Mouse (Mus musculus) bone marrow macrophage, adult 2 months (primary cell): ENCODE measurements at regions not wholly inside any gene's neighbourhood (a gene's known extent, or its start where the extent isn't known, plus 50 kb on each side); places are given as distances from the start of the nearest gene placed in this dataset.
"Not testable (repeated sequence)": the region's sequence is repeated elsewhere in the genome, so short reads cannot be mapped to it uniquely, and the experiment has no call there.

Source experiments
- H3K27ac ChIP-seq: 2 replicates; pipeline ENCODE4 v1.5.1; 2012; ENCODE audit warnings: low read depth, low read length; ENCODE audit not compliant: insufficient read depth
- H3K4me1 ChIP-seq: 2 replicates; pipeline ENCODE4 v1.6.1; 2012; ENCODE audit warnings: low read length; ENCODE audit not compliant: control insufficient read depth, insufficient read depth
- H3K4me3 ChIP-seq: 2 replicates; pipeline ENCODE4 v1.5.1; 2012; ENCODE audit warnings: mild to moderate bottlenecking, low read length, moderate library complexity; ENCODE audit not compliant: insufficient read depth
- CTCF ChIP-seq: IDR thresholded peaks from 2 replicates; pipeline ENCODE4 v1.5.1; 2012; ENCODE audit warnings: low read depth, mild to moderate bottlenecking, low read length, moderate library complexity
- POLR2A ChIP-seq: IDR thresholded peaks from 2 replicates; pipeline ENCODE4 v1.6.1; 2012; ENCODE audit warnings: mild to moderate bottlenecking, low read depth, low read length, borderline replicate concordance

- H3K4me3 ChIP-seq = no peak overlapping the region
- TF ChIP-seq POLR2A (no peak), CTCF (no peak)
- H3K27ac ChIP-seq = no peak overlapping the region
- no peaks in the 10 kb centered on the region for H3K4me1 ChIP-seq
These were observed 393.2 kb downstream of the Pid1 start for GRCm38 (mm10) chr1:83970641-83971285.

- H3K4me3 ChIP-seq, H3K27ac ChIP-seq, H3K4me1 ChIP-seq: not testable (repeated sequence)
These were observed 399.3 kb downstream of the Pid1 start for GRCm38 (mm10) chr1:83964631-83965030.

- no peak overlapping the region for H3K27ac ChIP-seq
- no peak overlapping the region for H3K4me3 ChIP-seq
- TF ChIP-seq CTCF (no peak), POLR2A (no peak)
- no peaks in the 10 kb centered on the region for H3K4me1 ChIP-seq
These were observed 402.2 kb downstream of the Pid1 start for GRCm38 (mm10) chr1:83961761-83962160.

- H3K4me1 ChIP-seq = no peaks in the 10 kb centered on the region
- TF ChIP-seq CTCF = no peak
- no peak for TF ChIP-seq POLR2A
- no peak overlapping the region for H3K27ac ChIP-seq
- H3K4me3 ChIP-seq = no peak overlapping the region
These were observed 404.2 kb downstream of the Pid1 start for GRCm38 (mm10) chr1:83959756-83960155.

- Histone ChIP-seq H3K4me3 (no peak overlapping the region), H3K27ac (no peak overlapping the region), H3K4me1 (no peaks in the 10 kb centered on the region)
- TF ChIP-seq POLR2A (no peak), CTCF (no peak)
These were observed 441.1 kb downstream of the Pid1 start for GRCm38 (mm10) chr1:83922900-83923299.

GRCm38 (mm10) chr1:83915454-83915853, 448.5 kb downstream of the Pid1 start:
- Histone ChIP-seq H3K4me1 (no peaks in the 10 kb centered on the region), H3K4me3 (no peak overlapping the region), H3K27ac (no peak overlapping the region)
- TF ChIP-seq CTCF (no peak), POLR2A (no peak)

GRCm38 (mm10) chr1:83907347-83907746, 456.6 kb downstream of the Pid1 start:
- TF ChIP-seq POLR2A (no peak), CTCF (no peak)
- H3K27ac ChIP-seq = no peak overlapping the region
- no peak overlapping the region for H3K4me3 ChIP-seq
- H3K4me1 ChIP-seq = no peaks in the 10 kb centered on the region

- no peaks in the 10 kb centered on the region for H3K4me1 ChIP-seq
- no peak for TF ChIP-seq CTCF
- TF ChIP-seq POLR2A = no peak
- H3K27ac ChIP-seq = no peak overlapping the region
- H3K4me3 ChIP-seq = no peak overlapping the region
These were observed 457.1 kb downstream of the Pid1 start for GRCm38 (mm10) chr1:83906906-83907305.

- Histone ChIP-seq H3K4me3 (no peak overlapping the region), H3K27ac (no peak overlapping the region), H3K4me1 (no peaks in the 10 kb centered on the region)
- TF ChIP-seq POLR2A = no peak
These were observed 463.8 kb downstream of the Pid1 start for GRCm38 (mm10) chr1:83900135-83900534.

GRCm38 (mm10) chr1:83896650-83897049, 467.3 kb downstream of the Pid1 start:
- H3K4me3 ChIP-seq = no peak overlapping the region
- H3K27ac ChIP-seq = no peak overlapping the region
- H3K4me1 ChIP-seq = no peaks in the 10 kb centered on the region

GRCm38 (mm10) chr1:83879109-83879399, 471.1 kb upstream of the Sphkap start:
- Histone ChIP-seq H3K4me1 (no peaks in the 10 kb centered on the region), H3K4me3 (no peak overlapping the region), H3K27ac (no peak overlapping the region)
- no peak for TF ChIP-seq POLR2A
- no peak for TF ChIP-seq CTCF

More at GRCm38 (mm10) chr1:83896650-83897049, 467.3 kb downstream of the Pid1 start:
- no peak for TF ChIP-seq POLR2A
- no peak for TF ChIP-seq CTCF
